9 mouse cellular contexts compared by ENCODE assay signal in the genomic region with DNA sequence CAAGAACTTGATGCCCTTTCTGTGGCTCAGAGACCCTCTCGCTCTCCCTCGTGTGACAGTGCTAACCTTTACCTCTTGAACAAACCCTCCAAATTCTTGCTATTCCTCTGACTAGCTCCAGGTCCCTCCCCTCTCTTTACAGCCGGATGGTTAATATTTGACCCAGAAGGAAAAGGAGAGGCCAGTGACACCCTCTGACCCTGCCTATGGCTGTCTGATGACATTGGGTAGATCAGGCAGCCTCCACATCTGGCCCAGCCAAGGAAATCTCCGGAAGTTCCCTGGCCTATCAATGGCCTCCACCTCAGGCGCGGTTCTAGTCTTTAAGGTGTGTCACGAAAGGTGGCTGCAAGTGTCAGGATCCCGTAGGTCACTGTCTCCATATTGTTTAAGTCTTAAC. TPM values are rescaled to one million over a fixed set of nuclear protein-coding genes. Genes with fewer than 3 reads are reported as not detected.
DNase-seq lines count a peak whose midpoint lies in the region; ATAC-seq and TF ChIP-seq lines count a peak whose summit lies in the region.
"Had no signal": no experiment of that assay in that cellular context is flagged by ENCODE, and none has a peak within 500 bp of the region (broad histone marks: within the 10 kb centered on the region; RNA-seq: fewer than 3 reads in every experiment).

No protein-coding gene starts in this region.

- 62% methylated on average over 8 of the region's 8 CpGs for WGBS in lung, postnatal 0 days
- 80% methylated on average over 8 of the region's 8 CpGs for WGBS in hindbrain, embryonic 16.5 days
- WGBS in limb, embryonic 12.5 days: 81% methylated on average over 8 of the region's 8 CpGs
- WGBS in stomach, postnatal 0 days: 62% methylated on average over 8 of the region's 8 CpGs

- TF ChIP-seq EP300 in lung, postnatal 0 days (IDR thresholded peaks at IDR 0.05): no peak
- no peak for TF ChIP-seq EP300 in stomach, postnatal 0 days (optimal IDR thresholded peaks at IDR 0.05)

- H3K27ac ChIP-seq in lung, postnatal 0 days (ENCODE audit: low read length): no peak overlapping the region
- no peak overlapping the region for H3K27ac ChIP-seq in hindbrain, embryonic 16.5 days (ENCODE audit: low read depth, low read length)
- H3K27ac ChIP-seq in limb, embryonic 12.5 days: no peak overlapping the region
- no peak overlapping the region for H3K27ac ChIP-seq in stomach, postnatal 0 days (replicated peaks)

- no peaks in the 10 kb centered on the region for H3K9me3 ChIP-seq in lung, postnatal 0 days (ENCODE audit: low read length)
- no peaks in the 10 kb centered on the region for H3K9me3 ChIP-seq in hindbrain, embryonic 16.5 days (ENCODE audit: control insufficient read depth, low read length)
- H3K9me3 ChIP-seq in limb, embryonic 12.5 days: no peaks in the 10 kb centered on the region
- H3K9me3 ChIP-seq in stomach, postnatal 0 days (ENCODE audit: control insufficient read depth, low read length): no peaks in the 10 kb centered on the region

- no peaks in the 10 kb centered on the region for H3K27me3 ChIP-seq in lung, postnatal 0 days (replicated peaks; ENCODE audit: insufficient read depth, low read length)
- no peaks in the 10 kb centered on the region for H3K27me3 ChIP-seq in hindbrain, embryonic 16.5 days (replicated peaks; ENCODE audit: control insufficient read depth, insufficient read depth, low read length)
- no peaks in the 10 kb centered on the region for H3K27me3 ChIP-seq in limb, embryonic 12.5 days
- H3K27me3 ChIP-seq in stomach, postnatal 0 days (ENCODE audit: control insufficient read depth, insufficient read depth, low read length): no peaks in the 10 kb centered on the region

- H3K4me3 ChIP-seq in lung, postnatal 0 days (ENCODE audit: low read depth, low read length): no peak overlapping the region
- H3K4me3 ChIP-seq in hindbrain, embryonic 16.5 days (ENCODE audit: low read length): no peak overlapping the region
- H3K4me3 ChIP-seq in limb, embryonic 12.5 days (replicated peaks): no peak overlapping the region
- no peak overlapping the region for H3K4me3 ChIP-seq in stomach, postnatal 0 days (ENCODE audit: low read depth, low read length)

- H3K9ac ChIP-seq in lung, postnatal 0 days (replicated peaks; ENCODE audit: low read depth): no peak overlapping the region
- 0 out of 2 replicates have a peak overlapping the region, but pooled peaks have one; percentile 91 for H3K9ac ChIP-seq in hindbrain, embryonic 16.5 days (ENCODE audit: low read depth, low read length)
- no peak overlapping the region for H3K9ac ChIP-seq in limb, embryonic 12.5 days (replicated peaks)
- H3K9ac ChIP-seq in stomach, postnatal 0 days (ENCODE audit: low read length): no peak overlapping the region

- no peak for TF ChIP-seq CTCF in lung, postnatal 0 days (IDR thresholded peaks at IDR 0.05)
- no peak for TF ChIP-seq CTCF in stomach, postnatal 0 days (IDR thresholded peaks at IDR 0.05; ENCODE audit: low read depth)

- H3K4me1 ChIP-seq in lung, postnatal 0 days (ENCODE audit: insufficient read depth, low read depth, low read length): no peaks in the 10 kb centered on the region
- peaks cover 14% of the 10 kb centered on the region for H3K4me1 ChIP-seq in hindbrain, embryonic 16.5 days (ENCODE audit: control insufficient read depth, insufficient read depth, low read depth, low read length)
- peaks cover 37% of the 10 kb centered on the region for H3K4me1 ChIP-seq in limb, embryonic 12.5 days (replicated peaks)
- no peaks in the 10 kb centered on the region; the same call in 1 of the 2 replicates for H3K4me1 ChIP-seq in stomach, postnatal 0 days (replicated peaks; ENCODE audit: control insufficient read depth, insufficient read depth)

- H3K36me3 ChIP-seq in lung, postnatal 0 days (ENCODE audit: insufficient read depth, low read length): no peaks in the 10 kb centered on the region
- peaks cover 9% of the 10 kb centered on the region; the same call in 1 of the 2 replicates for H3K36me3 ChIP-seq in hindbrain, embryonic 16.5 days (ENCODE audit: control insufficient read depth, insufficient read depth, low read length)
- H3K36me3 ChIP-seq in limb, embryonic 12.5 days: peaks cover 22% of the 10 kb centered on the region; the same call in 1 of the 2 replicates
- no peaks in the 10 kb centered on the region for H3K36me3 ChIP-seq in stomach, postnatal 0 days (ENCODE audit: control insufficient read depth, insufficient read depth, low read length)

- H3K4me2 ChIP-seq in lung, postnatal 0 days (replicated peaks; ENCODE audit: low read depth, low read length): no peak overlapping the region
- H3K4me2 ChIP-seq in hindbrain, embryonic 16.5 days (ENCODE audit: low read length): peak overlapping the region; percentile 84
- H3K4me2 ChIP-seq in limb, embryonic 12.5 days: 0 out of 2 replicates have a peak overlapping the region, but pooled peaks have one; percentile 93
- H3K4me2 ChIP-seq in stomach, postnatal 0 days (replicated peaks; ENCODE audit: low read depth): no peak overlapping the region

- no peak for ATAC-seq in lung, postnatal 0 days
- no peak for ATAC-seq in hindbrain, embryonic 16.5 days
- ATAC-seq in limb, embryonic 12.5 days (ENCODE audit: insufficient number of reproducible peaks, insufficient read depth, low FRiP score, low TSS enrichment, low read depth): no peak
- peak; percentile 24; the same call in 1 of the 2 replicates for ATAC-seq in stomach, postnatal 0 days (ENCODE audit: low FRiP score, low TSS enrichment)

- peak; percentile 15 for DNase-seq in lung, postnatal 0 days (ENCODE audit: low spot score)
- DNase-seq in lung, postnatal 14 days: no peak
- no peak for DNase-seq in stomach, postnatal 0 days (ENCODE audit: low spot score)
- no peak for DNase-seq in urinary bladder, adult 18-20 months (ENCODE audit: low spot score in 2 of 2)
- DNase-seq in adrenal gland, adult 2 months: no peak
- DNase-seq: adrenal gland, postnatal 36 days; heart, postnatal 36 days had no signal

RNA-seq across cellular contexts. Expression of a gene that starts 2.1 kb away (rescaled TPM):
- polyA plus RNA-seq in lung, postnatal 0 days (2015; fragmentation: Nextera tagmentation; extraction: Ambion mirVana): 0.47 and 1.0 TPM in 2 replicates
- polyA plus RNA-seq in hindbrain, embryonic 16.5 days (2015; fragmentation: Nextera tagmentation; extraction: Ambion mirVana): 18.0 and 18.7 TPM in 2 replicates
- 6.5 and 6.9 TPM in 2 replicates for polyA plus RNA-seq in limb, embryonic 12.5 days (2016; fragmentation: Nextera tagmentation; extraction: Ambion mirVana)
- polyA plus RNA-seq in stomach, postnatal 0 days (2015; fragmentation: Nextera tagmentation; extraction: Ambion mirVana): 1.4 and 1.8 TPM in 2 replicates
- 1 to 10 TPM; 6.3 to 7.7 TPM for total RNA-seq in adrenal gland, adult 2 months (2021)
- 9.4 and 13.4 TPM in 2 replicates for polyA plus RNA-seq in adrenal gland, adult 2 months (2012; rRNA removed)

RNA-seq across cellular contexts. Expression of a gene that starts 14.4 kb away (rescaled TPM):
- polyA plus RNA-seq in lung, postnatal 0 days (2015; fragmentation: Nextera tagmentation; extraction: Ambion mirVana): 7.5 and 7.9 TPM in 2 replicates
- 12.4 and 15.5 TPM in 2 replicates for polyA plus RNA-seq in hindbrain, embryonic 16.5 days (2015; fragmentation: Nextera tagmentation; extraction: Ambion mirVana)
- 27.8 and 27.9 TPM in 2 replicates for polyA plus RNA-seq in limb, embryonic 12.5 days (2016; fragmentation: Nextera tagmentation; extraction: Ambion mirVana)
- 7.9 and 8.5 TPM in 2 replicates for polyA plus RNA-seq in stomach, postnatal 0 days (2015; fragmentation: Nextera tagmentation; extraction: Ambion mirVana)
- 10 to 100 TPM; 24.7 to 37.1 TPM for total RNA-seq in adrenal gland, adult 2 months (2021)
- 7.5 and 9.6 TPM in 2 replicates for polyA plus RNA-seq in adrenal gland, adult 2 months (2012; rRNA removed)

RNA-seq across cellular contexts. Expression of a gene that starts 15.2 kb away (rescaled TPM):
- polyA plus RNA-seq in lung, postnatal 0 days (2015; fragmentation: Nextera tagmentation; extraction: Ambion mirVana): 62.6 and 63.3 TPM in 2 replicates
- polyA plus RNA-seq in hindbrain, embryonic 16.5 days (2015; fragmentation: Nextera tagmentation; extraction: Ambion mirVana): 90.1 and 98.4 TPM in 2 replicates
- polyA plus RNA-seq in limb, embryonic 12.5 days (2016; fragmentation: Nextera tagmentation; extraction: Ambion mirVana): 77.5 and 78.5 TPM in 2 replicates
- polyA plus RNA-seq in stomach, postnatal 0 days (2015; fragmentation: Nextera tagmentation; extraction: Ambion mirVana): 67.2 and 67.3 TPM in 2 replicates
- total RNA-seq in adrenal gland, adult 2 months (2021): 10 to 100 TPM; 45.2 to 55.1 TPM
- polyA plus RNA-seq in adrenal gland, adult 2 months (2012; rRNA removed): 196 and 208 TPM in 2 replicates

RNA-seq across cellular contexts. Expression of a gene that starts 23.2 kb away (rescaled TPM):
- 56.0 and 59.4 TPM in 2 replicates for polyA plus RNA-seq in lung, postnatal 0 days (2015; fragmentation: Nextera tagmentation; extraction: Ambion mirVana)
- polyA plus RNA-seq in hindbrain, embryonic 16.5 days (2015; fragmentation: Nextera tagmentation; extraction: Ambion mirVana): 14.8 and 18.7 TPM in 2 replicates
- polyA plus RNA-seq in limb, embryonic 12.5 days (2016; fragmentation: Nextera tagmentation; extraction: Ambion mirVana): 105 TPM in 2 replicates
- polyA plus RNA-seq in stomach, postnatal 0 days (2015; fragmentation: Nextera tagmentation; extraction: Ambion mirVana): 40.1 and 45.0 TPM in 2 replicates
- 100 to 1,000 TPM in 1 of 2 experiments, 10 to 100 TPM in 1; 52.8 to 111 TPM for total RNA-seq in adrenal gland, adult 2 months (2021)
- 313 and 342 TPM in 2 replicates for polyA plus RNA-seq in adrenal gland, adult 2 months (2012; rRNA removed)

RNA-seq across cellular contexts. Expression of a gene that starts 54.5 kb away (rescaled TPM):
- 0.12 and 0.13 TPM in 2 replicates for polyA plus RNA-seq in lung, postnatal 0 days (2015; fragmentation: Nextera tagmentation; extraction: Ambion mirVana)
- polyA plus RNA-seq in hindbrain, embryonic 16.5 days (2015; fragmentation: Nextera tagmentation; extraction: Ambion mirVana): 3.0 and 3.2 TPM in 2 replicates
- 0.20 and 0.56 TPM in 2 replicates for polyA plus RNA-seq in limb, embryonic 12.5 days (2016; fragmentation: Nextera tagmentation; extraction: Ambion mirVana)
- polyA plus RNA-seq in stomach, postnatal 0 days (2015; fragmentation: Nextera tagmentation; extraction: Ambion mirVana): 0.33 TPM in 2 replicates
- under 1 TPM in 1 of 2 experiments, not detected in 1; 0.09 TPM for total RNA-seq in adrenal gland, adult 2 months (2021)
- 0.62 and 0.65 TPM in 2 replicates for polyA plus RNA-seq in adrenal gland, adult 2 months (2012; rRNA removed)

Comparison
In these comparisons a context has a peak if more than half of its experiments do, and no peak if none do; other contexts are left out.
1. H3K4me2 ChIP-seq: peak in hindbrain, embryonic 16.5 days (single experiment) and limb, embryonic 12.5 days (single experiment); none in lung, postnatal 0 days (single experiment) and stomach, postnatal 0 days (single experiment).